ENCODE assay signal across 8 mouse cellular contexts in the genomic region with DNA sequence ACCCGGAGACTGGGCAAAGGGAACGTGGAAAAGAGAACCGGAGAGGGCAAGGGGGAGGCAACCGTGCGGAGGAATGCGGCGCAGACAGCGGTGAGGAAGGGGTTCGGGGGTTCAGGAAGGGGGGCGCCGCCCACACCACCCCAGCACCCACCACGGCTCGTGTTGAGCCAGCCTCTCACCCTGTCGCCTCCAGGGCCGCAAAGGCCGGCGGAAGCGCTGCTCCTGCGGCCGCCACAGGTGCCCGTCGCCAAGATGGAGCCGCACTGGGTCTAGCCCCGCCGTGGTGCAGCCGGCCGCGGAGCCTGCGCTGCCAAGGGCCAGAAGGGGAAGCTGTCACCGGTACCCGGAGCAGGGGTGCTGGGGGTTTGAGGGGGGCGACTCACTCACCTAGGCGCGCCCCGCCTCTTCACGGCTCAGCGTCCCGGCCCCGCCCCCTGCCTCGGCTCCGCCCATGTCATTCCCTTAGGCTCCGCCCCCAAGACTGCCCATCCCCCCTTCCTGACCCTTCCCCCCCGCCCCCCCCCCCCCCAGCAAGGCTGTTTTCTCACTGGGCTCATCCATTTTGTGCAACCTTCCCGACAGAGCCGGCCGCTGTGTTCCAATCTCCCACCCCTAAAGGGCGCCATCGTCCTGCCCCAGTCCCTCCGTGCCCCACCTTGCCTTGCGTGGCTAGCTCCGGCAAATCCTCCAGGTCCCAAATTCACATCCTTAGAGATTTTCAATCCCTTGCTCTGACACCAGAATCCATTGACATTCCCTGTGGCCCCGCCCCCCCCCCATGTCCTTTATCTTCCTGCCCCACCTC. TPM values are rescaled to one million over a fixed set of nuclear protein-coding genes. Genes with fewer than 3 reads are reported as not detected.
DNase-seq lines count a peak whose midpoint lies in the region; ATAC-seq and TF ChIP-seq lines count a peak whose summit lies in the region.

Gene Gprin2 (minus strand): TSS at position 423 of the 805 bp plus-strand sequence.

- peaks cover 52% of the 10 kb centered on the region for H3K27me3 ChIP-seq in hindbrain, embryonic 10.5 days (ENCODE audit: insufficient read depth, poor library complexity, severe bottlenecking)
- H3K27me3 ChIP-seq in limb, embryonic 13.5 days: peaks cover 21% of the 10 kb centered on the region
- no peaks in the 10 kb centered on the region for H3K27me3 ChIP-seq in midbrain, embryonic 14.5 days (ENCODE audit: control insufficient read depth, insufficient read depth, low read length)

- ATAC-seq in limb, embryonic 13.5 days (ENCODE audit: low FRiP score, low read depth): peak; percentile 58
- ATAC-seq in midbrain, embryonic 14.5 days (ENCODE audit: low FRiP score, low TSS enrichment): peak; percentile 81

- DNase-seq in adrenal gland, adult (ENCODE audit: inconsistent age in 2 of 2, low spot score in 1 of 2): peak; percentile 56 to 77
- DNase-seq in adrenal gland, postnatal 4 days (ENCODE audit: low spot score in 2 of 2): no peak
- no peak for DNase-seq in ES-E14 (ENCODE audit: low read depth, low spot score)
- DNase-seq in embryo, embryonic 10.5 days (ENCODE audit: low spot score): peak; percentile 45
- DNase-seq in hindbrain, embryonic 10.5 days (ENCODE audit: low spot score): peak; percentile 54
- peak; percentile 81 for DNase-seq in midbrain, embryonic 14.5 days
- DNase-seq in thymus, postnatal 0 days (ENCODE audit: low spot score): peak; percentile 19

- peak within 1 kb of the TSS; percentile 58 for H3K9ac ChIP-seq in ES-E14 (ENCODE audit: insufficient read depth, low read depth, low read length, poor library complexity, severe bottlenecking)
- H3K9ac ChIP-seq in limb, embryonic 13.5 days: peak within 1 kb of the TSS; percentile 73
- H3K9ac ChIP-seq in midbrain, embryonic 14.5 days (replicated peaks; ENCODE audit: low read length): peak within 1 kb of the TSS; percentile 90

- peaks cover 2 to 7% of the 10 kb centered on the region in 2 experiments; a peak in 2 of 4 replicates for H3K4me1 ChIP-seq in ES-E14 (ENCODE audit: control insufficient read depth in 2 of 2, insufficient read depth in 2 of 2, low read length in 2 of 2, poor library complexity in 1 of 2)
- peaks cover 17% of the 10 kb centered on the region for H3K4me1 ChIP-seq in hindbrain, embryonic 10.5 days (replicated peaks)
- peaks cover 6% of the 10 kb centered on the region for H3K4me1 ChIP-seq in limb, embryonic 13.5 days
- peaks cover 17% of the 10 kb centered on the region; the same call in 1 of the 2 replicates for H3K4me1 ChIP-seq in midbrain, embryonic 14.5 days (ENCODE audit: control insufficient read depth, insufficient read depth, low read length)

- in situ Hi-C loops in ES-E14 (cut with MboI; ENCODE audit: low sequenced_read_pairs in 2 of 2, unreplicated experiment in 2 of 2): no loop called here

- no peaks in the 10 kb centered on the region for H3K36me3 ChIP-seq in ES-E14 (ENCODE audit: control insufficient read depth, insufficient read depth, low read length, poor library complexity, severe bottlenecking)
- H3K36me3 ChIP-seq in hindbrain, embryonic 10.5 days: no peaks in the 10 kb centered on the region
- H3K36me3 ChIP-seq in limb, embryonic 13.5 days: no peaks in the 10 kb centered on the region
- H3K36me3 ChIP-seq in midbrain, embryonic 14.5 days (ENCODE audit: control insufficient read depth, insufficient read depth, low read length): no peaks in the 10 kb centered on the region

- H3K27ac ChIP-seq in ES-E14 (ENCODE audit: insufficient read depth, low read depth, low read length, poor library complexity, severe bottlenecking): no peak within 1 kb of the TSS
- peak within 1 kb of the TSS; percentile 73 for H3K27ac ChIP-seq in hindbrain, embryonic 10.5 days
- H3K27ac ChIP-seq in limb, embryonic 13.5 days: no peak within 1 kb of the TSS
- H3K27ac ChIP-seq in midbrain, embryonic 14.5 days (replicated peaks; ENCODE audit: low read depth, low read length): peak within 1 kb of the TSS; percentile 81

- 3% methylated on average over 48 of the region's 52 CpGs for WGBS in hindbrain, embryonic 10.5 days
- WGBS in limb, embryonic 13.5 days: 1% methylated on average over 39 of the region's 52 CpGs
- 2% methylated on average over 40 of the region's 52 CpGs for WGBS in midbrain, embryonic 14.5 days

- H3K4me2 ChIP-seq in limb, embryonic 13.5 days (replicated peaks): peak within 1 kb of the TSS; percentile 94
- peak within 1 kb of the TSS; percentile 76 for H3K4me2 ChIP-seq in midbrain, embryonic 14.5 days (ENCODE audit: low read length)

- H3K9me3 ChIP-seq in ES-E14 (ENCODE audit: control insufficient read depth, insufficient read depth, low read depth, low read length): no peaks in the 10 kb centered on the region
- H3K9me3 ChIP-seq in hindbrain, embryonic 10.5 days: no peaks in the 10 kb centered on the region
- no peaks in the 10 kb centered on the region for H3K9me3 ChIP-seq in limb, embryonic 13.5 days
- H3K9me3 ChIP-seq in midbrain, embryonic 14.5 days (ENCODE audit: control insufficient read depth, low read length): no peaks in the 10 kb centered on the region

- H3K4me3 ChIP-seq in ES-E14 (ENCODE audit: insufficient read depth in 1 of 2, low read depth in 1 of 2, low read length in 2 of 2, poor library complexity in 1 of 2, severe bottlenecking in 1 of 2): peak within 1 kb of the TSS; percentile 82 to 92
- peak within 1 kb of the TSS; percentile 84 for H3K4me3 ChIP-seq in hindbrain, embryonic 10.5 days
- H3K4me3 ChIP-seq in limb, embryonic 13.5 days: peak within 1 kb of the TSS; percentile 80
- H3K4me3 ChIP-seq in midbrain, embryonic 14.5 days (replicated peaks; ENCODE audit: low read depth, low read length): peak within 1 kb of the TSS; percentile 77

TF ChIP-seq in ES-E14, 5 proteins besides CTCF, POLR2A, EP300 and RAD21:
- TF ChIP-seq ZNF384 (IDR thresholded peaks at IDR 0.05; ENCODE audit: low read depth, low read length) (no peak), HCFC1 (IDR thresholded peaks at IDR 0.05; ENCODE audit: borderline replicate concordance, insufficient read depth, low read length) (no peak), CHD2 (IDR thresholded peaks at IDR 0.05; ENCODE audit: low read depth, low read length) (no peak), ZC3H11A (IDR thresholded peaks at IDR 0.05; ENCODE audit: borderline replicate concordance, low read depth, low read length) (no peak), MAFK (IDR thresholded peaks at IDR 0.05; ENCODE audit: insufficient read depth, low read depth, low read length) (no peak)

RNA-seq across cellular contexts. Expression of gene Gprin2, which starts in this region (rescaled TPM):
- total RNA-seq in adrenal gland, postnatal 4 days (2021): 1 to 10 TPM; 3.0 to 3.9 TPM
- total RNA-seq in ES-E14 (2012; rRNA removed): 0.58 and 1.6 TPM in 2 replicates
- polyA plus RNA-seq in hindbrain, embryonic 10.5 days (2016; fragmentation: Nextera tagmentation; extraction: Ambion mirVana): 0.49 and 1.2 TPM in 2 replicates
- polyA plus RNA-seq in limb, embryonic 13.5 days (2015; fragmentation: Nextera tagmentation; extraction: Ambion mirVana): 1.3 and 1.9 TPM in 2 replicates
- 5.7 and 6.8 TPM in 2 replicates for polyA plus RNA-seq in midbrain, embryonic 14.5 days (2014; fragmentation: Nextera tagmentation; extraction: Ambion mirVana)
- polyA plus RNA-seq in thymus, postnatal 0 days (2015; fragmentation: Nextera tagmentation; extraction: Ambion mirVana): 0.09 and 0.14 TPM in 2 replicates

Comparison
In these comparisons a context has a peak if more than half of its experiments do, and no peak if none do; other contexts are left out.
1. DNase-seq: peak in adrenal gland, adult (2 of 2), embryo, embryonic 10.5 days (single experiment), hindbrain, embryonic 10.5 days (single experiment) and midbrain, embryonic 14.5 days (single experiment); none in adrenal gland, postnatal 4 days (0 of 2) and ES-E14 (single experiment).
2. Peak in DNase-seq in thymus, postnatal 0 days; RNA of the gene not detected or under 1 TPM.
3. H3K27ac ChIP-seq: peak in hindbrain, embryonic 10.5 days (single experiment) and midbrain, embryonic 14.5 days (single experiment); none in ES-E14 (single experiment) and limb, embryonic 13.5 days (single experiment).
4. Peak in every context shown above with its lines, with median percentiles within 50 percentile points of each other: H3K4me3 ChIP-seq and H3K9ac ChIP-seq.